Mouse (Mus musculus): Measurements from ENCODE around the gene Thra. TPM values are rescaled to one million over a fixed set of nuclear protein-coding genes. Genes with fewer than 3 reads are reported as not detected.
A peak's percentile ranks its signal among the peaks of the same experiment; 100 is the strongest.

The Thra gene
- polyA plus RNA-seq, 1 experiment, result 83.9 TPM

- Histone ChIP-seq H3K4me3 (ENCODE audit: insufficient read depth, low read length) (peak overlapping the region; percentile 41; the same call in 1 of the 2 replicates), H3K27ac (ENCODE audit: insufficient read depth, low read length) (no peak overlapping the region), H3K4me1 (ENCODE audit: control insufficient read depth, insufficient read depth, low read length) (peaks cover 3% of the 10 kb centered on the region)
- TF ChIP-seq POLR2A (IDR thresholded peaks at IDR 0.05; ENCODE audit: low read depth, low read length), result no peak
- TF ChIP-seq CTCF (IDR thresholded peaks at IDR 0.05; ENCODE audit: borderline replicate concordance, insufficient read depth, low read length), result no peak
Observed at GRCm38 (mm10) chr11:98789824-98790223, 49.4 kb downstream of the Thra start.

DNA sequence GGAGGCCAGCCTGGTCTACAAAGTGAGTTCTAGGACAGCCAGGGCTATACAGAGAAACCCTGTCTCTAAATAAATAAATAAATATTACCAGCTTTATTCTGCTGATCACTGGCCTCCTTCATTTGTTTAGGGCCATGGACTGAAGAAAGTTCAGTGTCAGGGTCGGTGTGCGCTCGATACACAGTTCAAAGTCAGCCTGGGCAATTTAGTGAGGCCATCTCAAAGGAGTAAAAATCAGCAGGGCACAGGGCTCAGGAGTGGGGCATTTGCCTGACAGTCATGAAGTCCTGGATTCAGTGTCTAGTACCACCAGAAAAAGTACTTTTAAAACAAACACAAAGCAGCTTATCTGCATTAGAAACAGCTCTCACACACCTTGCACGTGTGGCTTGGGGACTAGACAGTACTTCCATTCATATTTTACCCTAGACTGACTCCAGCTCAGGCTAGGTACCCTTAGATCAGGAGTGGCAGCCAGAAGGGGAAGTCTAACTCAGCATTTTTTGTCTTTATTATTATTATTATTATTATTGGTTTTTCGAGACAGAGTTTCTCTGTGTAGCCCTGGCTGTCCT, 50.3 kb downstream of the Thra start:
- H3K4me1 ChIP-seq (ENCODE audit: control insufficient read depth, insufficient read depth, low read length), result no peaks in the 10 kb centered on the region; the same call in 1 of the 2 replicates
- no peak for TF ChIP-seq CTCF (IDR thresholded peaks at IDR 0.05; ENCODE audit: borderline replicate concordance, insufficient read depth, low read length)
- no peak for TF ChIP-seq POLR2A (IDR thresholded peaks at IDR 0.05; ENCODE audit: low read depth, low read length)

DNA sequence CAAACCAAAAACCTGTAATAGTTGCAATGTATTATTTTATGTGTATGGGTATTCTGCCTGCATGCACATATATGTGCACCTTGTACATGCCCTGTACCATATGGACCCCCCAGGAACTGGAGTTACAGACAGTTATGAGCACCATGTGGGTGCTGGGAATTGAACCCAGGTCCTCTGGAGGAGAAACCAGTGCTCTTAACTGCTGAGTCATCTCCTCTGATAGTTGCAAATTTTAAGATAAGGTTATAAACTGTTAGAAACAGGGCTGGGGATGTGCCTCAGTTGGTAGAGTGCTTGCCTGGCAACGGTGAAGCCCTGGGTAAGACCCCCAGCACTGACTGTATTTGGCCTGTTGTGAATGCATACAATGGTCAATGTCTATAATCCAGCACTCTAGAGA, 51.0 kb downstream of the Thra start:
- TF ChIP-seq CTCF (IDR thresholded peaks at IDR 0.05; ENCODE audit: borderline replicate concordance, insufficient read depth, low read length) (no peak), POLR2A (IDR thresholded peaks at IDR 0.05; ENCODE audit: low read depth, low read length) (no peak)
- no peaks in the 10 kb centered on the region; the same call in 1 of the 2 replicates for H3K4me1 ChIP-seq (ENCODE audit: control insufficient read depth, insufficient read depth, low read length)
- H3K27ac ChIP-seq (ENCODE audit: insufficient read depth, low read length), result no peak overlapping the region
- H3K4me3 ChIP-seq (ENCODE audit: insufficient read depth, low read length), result no peak overlapping the region

More for the DNA sequence above, 50.3 kb downstream of the Thra start:
- no peak overlapping the region for H3K27ac ChIP-seq (ENCODE audit: insufficient read depth, low read length)
- H3K4me3 ChIP-seq (ENCODE audit: insufficient read depth, low read length), result no peak overlapping the region

DNA sequence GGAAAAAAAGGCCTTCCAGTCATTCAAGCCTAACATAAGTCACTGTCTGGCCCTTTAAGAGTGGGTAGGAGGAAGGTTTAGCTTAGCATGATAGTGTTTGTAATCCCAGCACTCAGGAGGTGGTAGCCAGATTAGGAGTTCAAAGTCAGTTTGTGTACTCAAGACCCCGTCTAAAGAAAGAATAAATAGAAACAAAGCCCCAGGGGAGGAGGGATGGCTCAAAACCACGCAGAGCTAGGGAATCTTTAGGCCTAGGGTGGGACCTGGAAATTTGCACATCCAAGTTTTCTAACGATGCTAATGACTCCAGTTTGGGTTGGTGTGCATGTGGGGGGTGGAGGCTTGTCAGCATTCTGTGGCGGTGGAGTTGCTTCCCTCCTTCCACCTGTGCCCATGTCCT, 51.6 kb downstream of the Thra start:
- Histone ChIP-seq H3K4me3 (ENCODE audit: insufficient read depth, low read length) (no peak overlapping the region), H3K27ac (ENCODE audit: insufficient read depth, low read length) (no peak overlapping the region), H3K4me1 (ENCODE audit: control insufficient read depth, insufficient read depth, low read length) (no peaks in the 10 kb centered on the region; the same call in 1 of the 2 replicates)
- no peak for TF ChIP-seq CTCF (IDR thresholded peaks at IDR 0.05; ENCODE audit: borderline replicate concordance, insufficient read depth, low read length)
- 0 out of 2 replicates have a peak, but pooled peaks have one; percentile 13 for TF ChIP-seq POLR2A (IDR thresholded peaks at IDR 0.05; ENCODE audit: low read depth, low read length)

- peak overlapping the region; percentile 83 for H3K4me3 ChIP-seq (ENCODE audit: insufficient read depth, low read length)
- 0 out of 2 replicates have a peak, but pooled peaks cover 3% of the 10 kb centered on the region for H3K4me1 ChIP-seq (ENCODE audit: control insufficient read depth, insufficient read depth, low read length)
- peak overlapping the region; percentile 99 for H3K27ac ChIP-seq (ENCODE audit: insufficient read depth, low read length)
- TF ChIP-seq CTCF (IDR thresholded peaks at IDR 0.05; ENCODE audit: borderline replicate concordance, insufficient read depth, low read length) (no peak), POLR2A (IDR thresholded peaks at IDR 0.05; ENCODE audit: low read depth, low read length) (peak; percentile 52)
Observed at GRCm38 (mm10) chr11:98794469-98795014, 54.1 kb downstream of the Thra start.

DNA sequence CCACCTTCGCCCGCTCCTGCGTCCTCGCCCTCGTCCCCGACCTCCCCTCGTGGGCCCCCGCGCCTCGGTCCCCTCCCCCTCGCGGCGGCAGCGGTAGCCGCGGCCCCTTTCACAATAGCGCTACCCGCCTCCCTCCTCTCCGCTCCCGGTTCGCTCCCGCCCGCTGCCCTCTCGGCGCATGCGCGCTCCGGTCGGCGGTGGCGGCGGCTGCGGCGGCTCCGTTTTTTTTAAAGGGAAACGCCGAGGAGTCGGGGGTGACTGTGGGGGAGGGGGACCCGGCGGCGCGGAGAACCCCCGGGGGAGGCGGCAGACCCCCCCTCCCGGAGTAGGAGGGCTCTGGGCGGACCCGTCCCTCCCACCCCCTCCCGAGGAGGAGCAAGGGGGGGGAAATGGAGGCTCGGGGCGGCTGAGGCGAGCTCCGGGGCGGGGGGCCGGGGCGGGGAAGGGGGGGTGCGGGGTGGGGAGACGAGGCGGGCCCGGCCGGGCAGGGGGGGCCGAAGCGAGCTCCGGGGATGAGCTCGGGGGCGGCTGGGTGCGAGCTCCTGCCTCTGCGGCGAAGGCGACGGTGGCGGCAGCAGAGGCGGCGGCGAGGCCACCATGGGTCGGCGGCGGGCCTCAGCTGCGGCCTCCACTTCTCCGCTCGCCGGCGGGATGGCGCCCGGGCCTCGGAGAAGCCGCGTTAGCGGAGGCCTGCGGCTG, 54.7 kb downstream of the Thra start, which contains the start of gene Msl1:
Gene Msl1 (plus strand): TSS at position 502 of the 699 bp plus-strand sequence.
- Histone ChIP-seq H3K4me3 (ENCODE audit: insufficient read depth, low read length) (peak within 1 kb of the TSS; percentile 83), H3K4me1 (ENCODE audit: control insufficient read depth, insufficient read depth, low read length) (0 out of 2 replicates have a peak, but pooled peaks cover 3% of the 10 kb centered on the region), H3K27ac (ENCODE audit: insufficient read depth, low read length) (peak within 1 kb of the TSS; percentile 99)
- TF ChIP-seq CTCF (IDR thresholded peaks at IDR 0.05; ENCODE audit: borderline replicate concordance, insufficient read depth, low read length), result no peak
- peak; percentile 49 for TF ChIP-seq POLR2A (IDR thresholded peaks at IDR 0.05; ENCODE audit: low read depth, low read length)

DNA sequence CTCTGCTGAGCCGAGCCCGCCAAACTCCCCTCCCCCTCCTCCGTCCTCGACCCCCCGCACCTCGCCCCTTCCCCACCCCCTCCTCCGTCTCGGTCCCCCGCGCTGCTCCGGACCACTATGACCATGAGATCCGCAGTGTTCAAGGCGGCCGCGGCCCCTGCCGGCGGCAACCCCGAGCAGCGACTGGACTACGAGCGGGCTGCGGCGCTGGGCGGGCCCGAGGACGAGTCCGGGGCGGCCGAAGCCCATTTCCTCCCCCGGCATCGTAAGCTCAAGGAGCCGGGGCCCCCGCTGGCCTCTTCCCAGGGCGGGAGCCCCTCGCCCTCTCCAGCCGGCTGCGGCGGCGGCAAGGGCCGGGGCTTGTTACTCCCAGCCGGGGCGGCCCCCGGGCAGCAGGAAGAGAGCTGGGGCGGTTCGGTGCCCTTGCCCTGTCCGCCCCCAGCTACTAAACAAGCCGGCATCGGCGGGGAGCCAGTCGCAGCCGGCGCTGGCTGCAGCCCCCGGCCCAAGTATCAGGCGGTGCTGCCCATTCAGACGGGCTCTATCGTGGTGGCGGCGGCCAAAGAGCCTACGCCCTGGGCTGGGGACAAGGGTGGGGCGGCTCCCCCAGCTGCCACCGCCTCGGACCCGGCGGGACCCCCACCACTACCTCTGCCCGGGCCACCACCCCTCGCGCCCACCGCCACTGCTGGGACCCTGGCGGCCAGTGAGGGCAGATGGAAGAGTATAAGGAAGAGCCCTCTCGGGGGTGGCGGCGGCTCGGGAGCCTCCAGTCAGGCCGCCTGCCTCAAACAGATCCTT, 55.5 kb downstream of the Thra start:
- no peak for TF ChIP-seq POLR2A (IDR thresholded peaks at IDR 0.05; ENCODE audit: low read depth, low read length)
- no peak for TF ChIP-seq CTCF (IDR thresholded peaks at IDR 0.05; ENCODE audit: borderline replicate concordance, insufficient read depth, low read length)
- Histone ChIP-seq H3K4me3 (ENCODE audit: insufficient read depth, low read length) (peak overlapping the region; percentile 78), H3K27ac (ENCODE audit: insufficient read depth, low read length) (peak overlapping the region; percentile 98), H3K4me1 (ENCODE audit: control insufficient read depth, insufficient read depth, low read length) (0 out of 2 replicates have a peak, but pooled peaks cover 3% of the 10 kb centered on the region)

DNA sequence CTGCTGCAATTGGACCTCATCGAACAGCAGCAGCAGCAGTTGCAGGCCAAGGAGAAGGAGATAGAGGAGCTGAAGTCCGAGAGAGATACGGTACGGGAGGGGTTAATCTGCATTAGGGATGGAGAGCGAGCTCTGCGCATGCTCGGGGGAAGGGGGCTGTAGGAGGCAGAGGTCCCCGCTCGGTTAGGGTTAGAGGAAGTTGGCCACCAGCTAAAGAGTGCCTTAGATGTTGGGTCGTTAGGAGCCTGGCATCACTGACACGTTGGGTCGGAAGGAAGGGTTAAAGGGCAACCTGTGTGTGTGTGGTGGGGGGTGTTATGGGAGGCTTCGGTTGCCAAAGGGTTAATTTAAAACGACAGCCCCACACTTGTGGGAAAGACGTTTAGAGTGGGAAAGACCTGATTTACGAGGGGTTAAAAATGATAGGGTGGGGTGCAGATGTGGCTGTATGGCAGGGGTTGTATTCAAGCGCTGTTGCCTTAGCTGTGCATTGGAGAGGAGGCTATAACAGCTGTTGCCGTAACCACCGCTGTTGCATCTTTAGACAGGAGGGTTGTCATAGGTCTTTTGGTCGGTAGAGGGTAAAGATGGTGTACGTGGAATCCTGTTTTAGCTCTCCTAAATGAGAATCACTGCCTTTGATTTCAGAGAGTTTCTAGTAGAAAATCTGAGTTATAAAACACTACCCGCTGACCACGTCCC, 56.2 kb downstream of the Thra start:
- H3K4me1 ChIP-seq (ENCODE audit: control insufficient read depth, insufficient read depth, low read length), result 0 out of 2 replicates have a peak, but pooled peaks cover 3% of the 10 kb centered on the region
- H3K27ac ChIP-seq (ENCODE audit: insufficient read depth, low read length), result peak overlapping the region; percentile 98
- H3K4me3 ChIP-seq (ENCODE audit: insufficient read depth, low read length), result peak overlapping the region; percentile 78
- peak; percentile 41; the same call in 1 of the 2 replicates for TF ChIP-seq POLR2A (IDR thresholded peaks at IDR 0.05; ENCODE audit: low read depth, low read length)
- no peak for TF ChIP-seq CTCF (IDR thresholded peaks at IDR 0.05; ENCODE audit: borderline replicate concordance, insufficient read depth, low read length)

DNA sequence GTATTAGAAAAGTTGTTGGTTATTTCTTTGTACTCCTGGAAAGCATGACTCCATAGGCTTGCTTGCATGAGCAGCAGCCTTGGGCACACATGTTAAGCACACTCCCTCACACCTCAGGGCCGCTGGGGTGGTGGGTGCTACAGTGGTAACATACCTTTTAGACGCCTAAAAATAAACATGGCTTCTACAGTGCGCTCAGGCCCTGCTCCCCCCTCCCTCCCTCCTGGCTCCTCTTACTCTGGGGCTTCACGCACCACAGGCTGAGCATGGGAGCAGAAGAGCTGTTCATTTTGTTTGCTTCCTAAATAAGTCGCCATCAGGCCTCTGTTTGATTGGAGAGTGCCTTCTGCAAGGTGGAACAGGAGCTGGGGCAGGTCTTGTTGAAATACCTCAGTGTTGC, 56.9 kb downstream of the Thra start:
- 0 out of 2 replicates have a peak, but pooled peaks cover 3% of the 10 kb centered on the region for H3K4me1 ChIP-seq (ENCODE audit: control insufficient read depth, insufficient read depth, low read length)
- H3K27ac ChIP-seq (ENCODE audit: insufficient read depth, low read length), result no peak overlapping the region
- peak overlapping the region; percentile 78 for H3K4me3 ChIP-seq (ENCODE audit: insufficient read depth, low read length)
- TF ChIP-seq POLR2A (IDR thresholded peaks at IDR 0.05; ENCODE audit: low read depth, low read length) (0 out of 2 replicates have a peak, but pooled peaks have one; percentile 21), CTCF (IDR thresholded peaks at IDR 0.05; ENCODE audit: borderline replicate concordance, insufficient read depth, low read length) (no peak)
